ENCODE assay signal across 8 mouse cellular contexts in genomic region chr5:140830314-140831063, GRCm38 (mm10). TPM values are rescaled to one million over a fixed set of nuclear protein-coding genes. Genes with fewer than 3 reads are reported as not detected.
DNase-seq lines count a peak whose midpoint lies in the region; ATAC-seq and TF ChIP-seq lines count a peak whose summit lies in the region.

Gene Gna12 (minus strand): TSS chr5:140830431.

- peak within 1 kb of the TSS; percentile 91 for H3K4me3 ChIP-seq in bone marrow, adult 2 months (replicated peaks; ENCODE audit: control insufficient read depth, low read depth, low read length)
- peak within 1 kb of the TSS; percentile 74 for H3K4me3 ChIP-seq in embryonic facial prominence, embryonic 15.5 days (replicated peaks)
- peak within 1 kb of the TSS; percentile 69 for H3K4me3 ChIP-seq in limb, embryonic 14.5 days (replicated peaks; ENCODE audit: low read length)
- H3K4me3 ChIP-seq in midbrain, postnatal 0 days (ENCODE audit: low read depth, low read length): peak within 1 kb of the TSS; percentile 81

- no peaks in the 10 kb centered on the region for H3K9me3 ChIP-seq in embryonic facial prominence, embryonic 15.5 days (replicated peaks)
- no peaks in the 10 kb centered on the region for H3K9me3 ChIP-seq in limb, embryonic 14.5 days (ENCODE audit: control insufficient read depth, low read length)
- no peaks in the 10 kb centered on the region for H3K9me3 ChIP-seq in midbrain, postnatal 0 days (ENCODE audit: low read length)

- no peak for TF ChIP-seq POLR2A in bone marrow, adult 2 months (IDR thresholded peaks at IDR 0.05; ENCODE audit: borderline replicate concordance, control insufficient read depth, low read depth, low read length)
- TF ChIP-seq POLR2A in limb, embryonic 14.5 days (IDR thresholded peaks at IDR 0.05; ENCODE audit: borderline replicate concordance, extremely low read depth, insufficient read depth, insufficient read length): no peak

- peak; percentile 98 for ATAC-seq in embryonic facial prominence, embryonic 15.5 days (ENCODE audit: insufficient number of reproducible peaks, low FRiP score, low TSS enrichment, low read depth)
- peak; percentile 99 for ATAC-seq in limb, embryonic 14.5 days (ENCODE audit: low FRiP score, low read depth)
- peak; percentile 99 for ATAC-seq in midbrain, postnatal 0 days (ENCODE audit: low FRiP score)

- H3K27me3 ChIP-seq in embryonic facial prominence, embryonic 15.5 days: no peaks in the 10 kb centered on the region
- no peaks in the 10 kb centered on the region for H3K27me3 ChIP-seq in limb, embryonic 14.5 days (ENCODE audit: control insufficient read depth, insufficient read depth, low read length)
- H3K27me3 ChIP-seq in midbrain, postnatal 0 days (ENCODE audit: insufficient read depth, low read length): no peaks in the 10 kb centered on the region

- peak within 1 kb of the TSS; percentile 73 for H3K9ac ChIP-seq in embryonic facial prominence, embryonic 15.5 days
- H3K9ac ChIP-seq in limb, embryonic 14.5 days (ENCODE audit: low read depth, low read length, severe bottlenecking): peak within 1 kb of the TSS; percentile 82
- H3K9ac ChIP-seq in midbrain, postnatal 0 days (replicated peaks; ENCODE audit: low read length, poor library complexity, severe bottlenecking): peak within 1 kb of the TSS; percentile 77

- peaks cover 6% of the 10 kb centered on the region for H3K4me1 ChIP-seq in bone marrow, adult 2 months (ENCODE audit: control insufficient read depth, insufficient read depth, low read length)
- peaks cover 36% of the 10 kb centered on the region for H3K4me1 ChIP-seq in embryonic facial prominence, embryonic 15.5 days
- H3K4me1 ChIP-seq in limb, embryonic 14.5 days (ENCODE audit: control insufficient read depth, insufficient read depth, low read length): peaks cover 27% of the 10 kb centered on the region
- H3K4me1 ChIP-seq in midbrain, postnatal 0 days (ENCODE audit: insufficient read depth, low read length): peaks cover 14% of the 10 kb centered on the region

- H3K36me3 ChIP-seq in embryonic facial prominence, embryonic 15.5 days: no peaks in the 10 kb centered on the region
- H3K36me3 ChIP-seq in limb, embryonic 14.5 days (ENCODE audit: control insufficient read depth, insufficient read depth, low read length): no peaks in the 10 kb centered on the region
- H3K36me3 ChIP-seq in midbrain, postnatal 0 days (ENCODE audit: insufficient read depth, low read length): no peaks in the 10 kb centered on the region

- H3K4me2 ChIP-seq in embryonic facial prominence, embryonic 15.5 days (replicated peaks): peak within 1 kb of the TSS; percentile 91
- peak within 1 kb of the TSS; percentile 96 for H3K4me2 ChIP-seq in limb, embryonic 14.5 days (replicated peaks; ENCODE audit: low read depth, low read length, severe bottlenecking)
- peak within 1 kb of the TSS; percentile 95 for H3K4me2 ChIP-seq in midbrain, postnatal 0 days (ENCODE audit: low read depth, low read length, poor library complexity, severe bottlenecking)

- WGBS in bone marrow, adult 2 months: 1% methylated on average over 48 of the region's 49 CpGs
- WGBS in embryonic facial prominence, embryonic 15.5 days: under 1% methylated on average over 31 of the region's 49 CpGs
- under 1% methylated on average over 35 of the region's 49 CpGs for WGBS in limb, embryonic 14.5 days
- under 1% methylated on average over 28 of the region's 49 CpGs for WGBS in midbrain, postnatal 0 days

- peak; percentile 100 for DNase-seq in 416B (ENCODE audit: low read depth)
- DNase-seq in heart, adult 8-10 months (ENCODE audit: low spot score): peak; percentile 99
- peak; percentile 100 for DNase-seq in kidney, adult 9 months
- DNase-seq in limb, embryonic 14.5 days (ENCODE audit: low spot score): peak; percentile 100
- peak; percentile 100 for DNase-seq in midbrain, postnatal 0 days (ENCODE audit: low spot score)
- peak; percentile 94 to 96 for DNase-seq in spleen, postnatal 14 days (ENCODE audit: low spot score in 2 of 2)

- no peak for TF ChIP-seq CTCF in bone marrow, adult 2 months (IDR thresholded peaks at IDR 0.05; ENCODE audit: control insufficient read depth, insufficient read depth, low read length)
- no peak for TF ChIP-seq CTCF in midbrain, postnatal 0 days (IDR thresholded peaks at IDR 0.05)

- peak within 1 kb of the TSS; percentile 84 for H3K27ac ChIP-seq in bone marrow, adult 2 months (ENCODE audit: control insufficient read depth, insufficient read depth, low read depth, low read length, poor library complexity)
- H3K27ac ChIP-seq in embryonic facial prominence, embryonic 15.5 days (replicated peaks): peak within 1 kb of the TSS; percentile 83
- H3K27ac ChIP-seq in limb, embryonic 14.5 days (replicated peaks; ENCODE audit: low read depth, low read length): peak within 1 kb of the TSS; percentile 67
- peak within 1 kb of the TSS; percentile 82 for H3K27ac ChIP-seq in midbrain, postnatal 0 days (ENCODE audit: low read depth, low read length)

RNA-seq across cellular contexts. Expression of gene Gna12, which starts in this region (rescaled TPM):
- 12.3 and 15.8 TPM in 2 replicates for polyA plus RNA-seq in bone marrow, adult 2 months (2011; ENCODE audit: insufficient read depth, insufficient read length, low replicate concordance, missing spikeins)
- 24.6 and 35.3 TPM in 2 replicates for polyA plus RNA-seq in embryonic facial prominence, embryonic 15.5 days (2015; fragmentation: Nextera tagmentation; extraction: Ambion mirVana)
- 100 to 1,000 TPM; 124 to 170 (median 134) TPM for total RNA-seq in heart, adult 8-10 months (2022)
- 63.8 and 91.5 TPM in 2 replicates for polyA plus RNA-seq in limb, embryonic 14.5 days (2012; rRNA removed)
- 46.7 and 55.5 TPM in 2 replicates for polyA plus RNA-seq in limb, embryonic 14.5 days (2014; fragmentation: Nextera tagmentation; extraction: Ambion mirVana)
- total RNA-seq in midbrain, postnatal 0 days (2014; rRNA removed): 115 and 152 TPM in 2 replicates
- polyA plus RNA-seq in midbrain, postnatal 0 days (2015; fragmentation: Nextera tagmentation; extraction: Ambion mirVana): 26.5 and 28.0 TPM in 2 replicates

Comparison
In these comparisons a context has a peak if more than half of its experiments do, and no peak if none do; other contexts are left out.
1. Peak in every context shown above with its lines: DNase-seq, ATAC-seq, H3K4me3 ChIP-seq and H3K27ac ChIP-seq.